Mouse (Mus musculus) ES-Bruce4 (cell line): ENCODE measurements at regions not wholly inside any gene's neighbourhood (a gene's known extent, or its start where the extent isn't known, plus 50 kb on each side); places are given as distances from the start of the nearest gene placed in this dataset.

Source experiments
- H3K27ac ChIP-seq: 2 replicates; pipeline ENCODE4 v1.5.1; 2012; ENCODE audit warnings: low read length, inconsistent platforms; ENCODE audit not compliant: insufficient read depth
- H3K27me3 ChIP-seq: 2 replicates; pipeline ENCODE4 v1.6.1; 2012; ENCODE audit warnings: mild to moderate bottlenecking, low read length, inconsistent platforms; ENCODE audit not compliant: control insufficient read depth, poor library complexity, insufficient read depth, severe bottlenecking
- H3K36me3 ChIP-seq: 2 replicates; pipeline ENCODE4 v1.6.1; 2012; ENCODE audit warnings: inconsistent platforms, mild to moderate bottlenecking, low read length, moderate library complexity; ENCODE audit not compliant: control insufficient read depth, poor library complexity, insufficient read depth, severe bottlenecking
- H3K4me1 ChIP-seq: one replicate; pipeline ENCODE4 v1.8.1; 2011; ENCODE audit warnings: low read length; ENCODE audit not compliant: control insufficient read depth, insufficient read depth
- H3K4me3 ChIP-seq: 2 replicates; pipeline ENCODE4 v1.5.1; 2011; ENCODE audit warnings: low read depth, mild to moderate bottlenecking, low read length
- H3K9ac ChIP-seq: 2 replicates; pipeline ENCODE4 v1.6.1; 2012; ENCODE audit warnings: low read depth, mild to moderate bottlenecking, inconsistent platforms; ENCODE audit not compliant: poor library complexity, severe bottlenecking
- H3K9me3 ChIP-seq: replicated peaks from 2 replicates; pipeline ENCODE4 v1.6.1; 2012; ENCODE audit warnings: mild to moderate bottlenecking, low read length, inconsistent platforms; ENCODE audit not compliant: control insufficient read depth, poor library complexity, insufficient read depth, severe bottlenecking
- CTCF ChIP-seq: IDR thresholded peaks from one replicate; pipeline ENCODE4 v1.8.1; 2011; ENCODE audit warnings: low read depth, low read length
- EP300 ChIP-seq: IDR thresholded peaks from 2 replicates; pipeline ENCODE4 v1.6.1; 2011; ENCODE audit warnings: low read depth, low read length; ENCODE audit not compliant: insufficient read depth
- POLR2A ChIP-seq: IDR thresholded peaks from one replicate; pipeline ENCODE4 v1.8.1; 2011; ENCODE audit warnings: low read length; ENCODE audit not compliant: insufficient read depth

DNA sequence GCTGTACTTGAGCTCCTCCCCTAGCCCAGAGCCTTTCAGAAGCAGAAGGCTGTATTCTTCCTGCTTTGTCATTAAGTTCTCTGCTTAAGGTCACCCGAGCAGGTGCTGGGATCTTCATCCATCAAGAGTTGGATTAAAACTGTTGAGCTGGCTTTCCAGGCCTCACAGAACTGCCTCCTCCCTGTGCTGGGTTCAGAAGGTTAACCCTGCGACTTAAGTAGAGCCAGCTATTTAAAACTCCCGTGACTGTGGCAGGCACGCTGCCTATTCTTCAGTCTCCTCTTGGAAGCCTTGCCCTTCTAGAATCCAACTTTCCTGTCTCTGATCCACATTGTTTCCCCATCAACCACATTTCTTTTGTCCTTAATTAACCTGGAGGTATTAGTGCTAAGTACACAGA, 273.1 kb downstream of the Mex3b start:
- Histone ChIP-seq H3K4me1 (no peaks in the 10 kb centered on the region), H3K27ac (no peak overlapping the region), H3K9me3 (no peaks in the 10 kb centered on the region), H3K36me3 (no peaks in the 10 kb centered on the region), H3K4me3 (no peak overlapping the region), H3K27me3 (no peaks in the 10 kb centered on the region; the same call in 1 of the 2 replicates), H3K9ac (no peak overlapping the region)
- TF ChIP-seq CTCF (no peak), POLR2A (no peak), EP300 (no peak)

DNA sequence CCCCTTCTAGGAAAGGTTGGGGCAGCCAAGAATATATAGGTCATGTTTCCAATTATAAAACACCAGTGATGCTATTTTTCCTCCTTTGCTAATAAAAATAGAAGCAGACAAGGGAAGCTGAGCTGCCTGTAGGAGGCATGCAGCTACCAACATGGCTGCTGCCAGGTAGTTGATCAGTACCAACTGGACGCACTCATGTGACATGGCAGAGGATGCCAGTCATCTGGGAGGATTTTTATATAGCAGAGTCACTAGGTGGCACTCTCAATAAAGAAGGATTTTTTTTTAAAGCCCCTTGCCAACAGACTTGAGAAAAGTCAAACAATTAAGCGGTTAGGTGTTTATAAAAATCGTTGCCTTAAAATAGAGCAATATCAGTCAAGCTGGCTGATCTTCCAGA, 273.5 kb downstream of the Mex3b start:
- Histone ChIP-seq H3K9ac (no peak overlapping the region), H3K4me1 (no peaks in the 10 kb centered on the region), H3K27ac (no peak overlapping the region), H3K27me3 (no peaks in the 10 kb centered on the region; the same call in 1 of the 2 replicates), H3K4me3 (no peak overlapping the region), H3K9me3 (no peaks in the 10 kb centered on the region), H3K36me3 (no peaks in the 10 kb centered on the region)
- TF ChIP-seq EP300 = no peak
- no peak for TF ChIP-seq CTCF
- TF ChIP-seq POLR2A = no peak

DNA sequence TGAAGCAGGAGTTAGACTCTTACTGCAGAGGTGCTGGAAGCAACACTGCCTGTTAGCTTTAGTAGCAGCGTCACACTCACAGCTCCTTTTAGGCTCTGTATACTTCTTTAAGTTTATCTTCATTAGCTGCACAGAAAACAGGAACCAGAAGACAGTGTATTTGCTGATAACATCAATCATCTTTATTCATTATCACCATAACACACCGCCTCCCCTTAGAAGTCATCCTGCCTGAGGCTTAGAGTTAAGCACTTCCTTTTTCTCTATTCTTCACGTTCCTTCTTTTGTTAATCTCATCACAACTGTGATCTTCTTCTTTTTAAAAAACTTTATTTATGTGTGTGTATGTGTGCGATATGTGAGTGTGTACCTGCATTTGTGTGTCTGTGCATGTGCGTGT, 276.9 kb downstream of the Mex3b start:
- no peak overlapping the region for H3K27ac ChIP-seq
- H3K4me3 ChIP-seq = no peak overlapping the region
- no peak overlapping the region for H3K9ac ChIP-seq
- no peaks in the 10 kb centered on the region; the same call in 1 of the 2 replicates for H3K27me3 ChIP-seq
- no peaks in the 10 kb centered on the region for H3K9me3 ChIP-seq
- TF ChIP-seq POLR2A (no peak), EP300 (no peak), CTCF (no peak)
- no peaks in the 10 kb centered on the region for H3K4me1 ChIP-seq
- H3K36me3 ChIP-seq = no peaks in the 10 kb centered on the region

DNA sequence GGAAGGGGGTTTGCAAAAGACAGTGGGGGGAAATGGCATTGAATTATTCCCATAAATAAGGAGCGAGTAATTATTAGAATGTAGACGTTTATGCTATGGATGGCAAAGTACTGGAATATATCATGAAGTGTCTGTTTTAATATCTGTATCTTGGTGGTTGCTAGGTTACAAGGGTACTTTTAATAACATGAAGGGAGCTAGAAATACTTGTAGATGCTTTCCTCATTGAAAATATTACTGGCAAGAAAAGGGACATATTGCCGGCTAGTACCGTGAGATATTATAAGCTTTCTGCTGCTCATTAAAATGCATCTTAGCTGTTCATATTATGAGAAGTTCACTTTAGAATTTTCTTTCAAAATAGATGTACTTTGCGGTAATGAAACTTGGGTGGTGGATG, 278.4 kb downstream of the Mex3b start:
- Histone ChIP-seq H3K9me3 (no peaks in the 10 kb centered on the region), H3K36me3 (no peaks in the 10 kb centered on the region), H3K4me1 (no peaks in the 10 kb centered on the region), H3K4me3 (no peak overlapping the region), H3K27me3 (no peaks in the 10 kb centered on the region), H3K27ac (no peak overlapping the region), H3K9ac (no peak overlapping the region)
- TF ChIP-seq CTCF (no peak), POLR2A (no peak), EP300 (no peak)

DNA sequence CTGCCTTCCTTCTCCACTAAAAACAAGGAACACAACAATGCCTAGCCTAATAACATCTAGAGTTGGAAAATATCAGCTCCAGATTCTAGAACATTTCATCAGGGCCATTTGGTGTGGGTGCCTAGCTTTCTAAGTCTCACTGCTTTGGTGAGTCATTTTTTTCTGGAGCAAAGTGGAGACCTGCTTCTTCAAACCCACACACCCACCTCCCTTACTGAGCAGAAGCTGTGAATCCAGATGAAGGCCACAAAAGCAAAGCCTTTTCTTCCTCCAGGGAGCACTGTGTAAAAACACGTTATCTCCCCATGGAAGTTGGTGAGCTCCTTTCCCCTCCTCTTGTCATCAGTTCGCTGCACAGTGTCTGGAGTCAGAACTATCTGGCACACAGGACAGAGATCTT, 294.1 kb downstream of the Mex3b start:
- Histone ChIP-seq H3K36me3 (no peaks in the 10 kb centered on the region), H3K9ac (no peak overlapping the region), H3K4me3 (no peak overlapping the region), H3K27me3 (no peaks in the 10 kb centered on the region), H3K9me3 (no peaks in the 10 kb centered on the region), H3K27ac (no peak overlapping the region), H3K4me1 (no peaks in the 10 kb centered on the region)
- no peak for TF ChIP-seq EP300
- no peak for TF ChIP-seq POLR2A
- no peak for TF ChIP-seq CTCF

DNA sequence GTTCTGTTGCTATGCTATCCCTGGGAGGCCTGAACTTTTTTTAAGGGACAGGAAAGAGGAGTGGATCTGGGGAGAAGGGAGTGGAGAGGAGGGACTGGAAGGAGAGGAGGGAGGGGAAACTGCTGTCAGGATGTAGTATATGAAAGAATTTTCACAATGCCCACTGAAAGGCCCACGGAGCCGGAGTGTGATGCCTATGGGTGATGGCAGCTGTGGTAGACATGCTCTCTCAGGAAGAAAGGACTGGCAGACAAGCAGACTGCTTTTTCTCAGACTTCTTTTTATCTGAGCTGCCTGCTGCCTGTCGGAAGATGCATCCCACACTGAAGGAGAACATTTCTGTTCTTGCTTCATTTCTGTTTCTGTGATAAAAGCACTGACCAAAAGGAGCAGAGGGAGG, 295.7 kb downstream of the Mex3b start:
- Histone ChIP-seq H3K27me3 (no peaks in the 10 kb centered on the region), H3K36me3 (no peaks in the 10 kb centered on the region), H3K9ac (no peak overlapping the region), H3K9me3 (no peaks in the 10 kb centered on the region), H3K4me3 (no peak overlapping the region), H3K4me1 (no peaks in the 10 kb centered on the region), H3K27ac (no peak overlapping the region)
- TF ChIP-seq EP300 (no peak), POLR2A (no peak), CTCF (no peak)
